Mouse (Mus musculus) midbrain, embryonic 14.5 days (tissue): ENCODE measurements at regions not wholly inside any gene's neighbourhood (a gene's known extent, or its start where the extent isn't known, plus 50 kb on each side); places are given as distances from the start of the nearest gene placed in this dataset.

Experiments used
- ATAC-seq: fragments of 200-750 bp; cut with Nextera tagmentation; 2 replicates; pipeline ENCODE4 v1.8.0; 2017; ENCODE audit warnings: moderate number of reproducible peaks, moderate library complexity; ENCODE audit not compliant: low FRiP score, low TSS enrichment
- DNase-seq: peaks from one replicate; pipeline ENCODE4 v3.0.0-alpha.2; 2015
- H3K27ac ChIP-seq: fragments of 300-500 bp; sonication (generic); replicated peaks from 2 replicates; pipeline ENCODE4 v1.5.1; 2014; ENCODE audit warnings: mild to moderate bottlenecking, low read depth, low read length, moderate library complexity
- H3K27me3 ChIP-seq: fragments of 300-500 bp; sonication (generic); 2 replicates; pipeline ENCODE4 v1.6.1; 2014; ENCODE audit warnings: low read length, control low read depth, mixed read lengths; ENCODE audit not compliant: control insufficient read depth, insufficient read depth
- H3K36me3 ChIP-seq: fragments of 300-500 bp; sonication (generic); 2 replicates; pipeline ENCODE4 v1.6.1; 2014; ENCODE audit warnings: low read length, control low read depth; ENCODE audit not compliant: control insufficient read depth, insufficient read depth
- H3K4me1 ChIP-seq: fragments of 300-500 bp; sonication (generic); 2 replicates; pipeline ENCODE4 v1.6.1; 2014; ENCODE audit warnings: mild to moderate bottlenecking, antibody characterized with exemption, low read length, control low read depth; ENCODE audit not compliant: control insufficient read depth, insufficient read depth
- H3K4me2 ChIP-seq: fragments of 300-500 bp; sonication (generic); 2 replicates; pipeline ENCODE4 v1.6.1; 2014; ENCODE audit warnings: mild to moderate bottlenecking, low read length, moderate library complexity
- H3K4me3 ChIP-seq: fragments of 300-500 bp; sonication (generic); replicated peaks from 2 replicates; pipeline ENCODE4 v1.5.1; 2014; ENCODE audit warnings: low read depth, low read length
- H3K9ac ChIP-seq: fragments of 300-500 bp; sonication (generic); replicated peaks from 2 replicates; pipeline ENCODE4 v1.6.1; 2014; ENCODE audit warnings: mild to moderate bottlenecking, low read length, moderate library complexity
- H3K9me3 ChIP-seq: fragments of 300-500 bp; sonication (generic); 2 replicates; pipeline ENCODE4 v1.6.1; 2016; ENCODE audit warnings: low read length, control low read depth, mixed read lengths; ENCODE audit not compliant: control insufficient read depth
- WGBS: fragments of 180-500 bp; shearing (Covaris S2); extraction: QIAGEN DNeasy Blood & Tissue Kit; methylation state at CpG from one replicate; pipeline ENCODE4 v1.1.7; 2014; 5-methylcytosine and 5-hydroxymethylcytosine counted together

DNA sequence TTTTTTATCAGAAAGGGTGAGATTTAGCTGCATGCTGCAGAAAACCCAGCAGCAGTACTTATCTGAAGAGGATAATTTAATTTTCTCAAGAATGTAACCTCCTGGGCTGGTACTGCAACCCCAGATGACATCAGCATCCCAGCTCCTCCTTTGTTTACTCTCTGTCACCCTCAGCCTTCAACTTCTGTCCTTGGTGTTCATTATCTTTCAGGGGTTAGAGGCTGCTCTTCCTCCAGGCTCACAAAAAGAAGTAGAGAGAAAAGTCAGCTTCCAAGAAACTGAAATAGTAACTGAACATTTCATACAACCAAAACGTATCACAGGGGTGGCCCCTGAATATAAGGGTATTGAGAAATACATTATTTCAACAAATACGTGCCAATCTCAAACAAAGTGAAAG lies 262.5 kb upstream of the Cdyl start:
- no peak for ATAC-seq
- H3K4me3 ChIP-seq = no peak overlapping the region
- 90% methylated on average over 2 of the region's 2 CpGs for WGBS

DNA sequence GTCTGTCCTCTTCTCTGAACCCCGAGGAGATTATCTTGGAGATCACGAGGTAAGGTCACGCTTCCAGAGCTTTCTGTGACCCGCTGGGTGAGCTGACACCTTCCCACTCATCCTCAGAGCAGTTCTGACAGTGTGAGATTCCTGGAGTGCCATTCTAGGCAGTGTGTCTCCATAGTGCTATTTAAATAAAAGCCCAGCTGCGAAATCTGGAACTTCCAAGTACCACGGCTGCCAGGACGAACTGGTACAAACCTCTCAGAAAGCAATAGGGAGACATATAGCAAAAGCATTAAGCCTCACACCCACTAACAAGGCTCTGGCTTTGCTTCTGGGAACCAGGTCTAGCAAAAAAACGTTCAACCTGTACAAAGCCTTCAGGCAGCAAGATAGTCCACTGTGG lies 261.4 kb upstream of the Cdyl start:
- H3K36me3 ChIP-seq = no peaks in the 10 kb centered on the region
- DNase-seq = no peak
- H3K9me3 ChIP-seq = no peaks in the 10 kb centered on the region
- 60% methylated on average over 8 of the region's 8 CpGs for WGBS
- H3K27ac ChIP-seq = no peak overlapping the region
- H3K4me1 ChIP-seq = no peaks in the 10 kb centered on the region
- ATAC-seq = no peak
- no peak overlapping the region for H3K9ac ChIP-seq
- H3K27me3 ChIP-seq = no peaks in the 10 kb centered on the region
- H3K4me2 ChIP-seq = no peak overlapping the region
- no peak overlapping the region for H3K4me3 ChIP-seq

More for the DNA sequence above, 262.5 kb upstream of the Cdyl start:
- no peaks in the 10 kb centered on the region for H3K36me3 ChIP-seq
- no peak overlapping the region for H3K9ac ChIP-seq
- no peak for DNase-seq
- H3K4me2 ChIP-seq = no peak overlapping the region
- no peak overlapping the region for H3K27ac ChIP-seq
- H3K27me3 ChIP-seq = no peaks in the 10 kb centered on the region
- H3K9me3 ChIP-seq = no peaks in the 10 kb centered on the region
- H3K4me1 ChIP-seq = no peaks in the 10 kb centered on the region

DNA sequence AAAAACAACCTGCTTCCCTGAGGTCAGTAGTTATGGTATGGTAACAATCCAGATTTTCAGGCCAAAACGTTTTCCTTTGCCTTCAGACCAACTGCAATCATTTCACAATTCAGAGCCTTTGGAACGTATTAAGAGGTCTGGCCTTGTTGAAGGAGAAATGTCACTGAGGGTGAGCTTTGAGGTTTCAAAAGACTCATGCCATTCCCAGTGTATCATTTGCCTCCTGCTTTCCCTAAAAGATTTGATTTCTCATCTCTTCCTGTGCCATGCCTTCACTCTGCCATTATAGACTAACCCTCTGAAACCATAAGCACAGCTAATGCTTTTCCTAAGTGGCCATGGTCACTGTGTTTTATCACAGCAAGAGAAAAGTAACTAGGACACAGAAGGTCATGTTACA lies 256.8 kb upstream of the Cdyl start:
- H3K36me3 ChIP-seq = no peaks in the 10 kb centered on the region
- no peak overlapping the region for H3K9ac ChIP-seq
- H3K4me2 ChIP-seq = no peak overlapping the region
- no peaks in the 10 kb centered on the region for H3K27me3 ChIP-seq
- H3K4me3 ChIP-seq = no peak overlapping the region
- H3K4me1 ChIP-seq = no peaks in the 10 kb centered on the region
- 84% methylated on average over 2 of the region's 2 CpGs for WGBS
- DNase-seq (no peak), ATAC-seq (no peak)
- H3K27ac ChIP-seq = no peak overlapping the region
- H3K9me3 ChIP-seq = no peaks in the 10 kb centered on the region

DNA sequence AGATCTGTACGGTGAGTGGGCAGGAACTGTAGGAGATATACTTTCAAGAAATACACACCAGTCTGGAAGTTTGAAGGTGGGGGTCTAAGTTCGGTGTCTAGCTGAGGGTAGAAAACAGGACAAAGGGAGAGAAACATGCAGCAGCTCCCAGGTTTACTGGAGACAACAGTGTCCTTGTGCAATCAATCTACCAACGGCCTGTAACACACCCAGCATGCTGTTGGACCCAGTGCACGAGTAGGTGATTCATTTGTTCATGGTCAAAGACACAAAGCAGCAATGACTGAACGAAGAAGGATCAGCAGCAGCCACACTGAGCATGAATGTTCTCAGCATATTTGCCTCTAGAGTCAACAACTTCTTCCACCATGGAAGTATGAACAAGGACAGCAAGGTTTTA lies 255.2 kb upstream of the Cdyl start:
- Histone ChIP-seq H3K27ac (no peak overlapping the region), H3K9me3 (no peaks in the 10 kb centered on the region), H3K4me2 (no peak overlapping the region), H3K4me1 (no peaks in the 10 kb centered on the region), H3K36me3 (no peaks in the 10 kb centered on the region), H3K9ac (no peak overlapping the region), H3K27me3 (no peaks in the 10 kb centered on the region), H3K4me3 (no peak overlapping the region)
- ATAC-seq (no peak), DNase-seq (no peak)
- 90% methylated on average over 5 of the region's 5 CpGs for WGBS

DNA sequence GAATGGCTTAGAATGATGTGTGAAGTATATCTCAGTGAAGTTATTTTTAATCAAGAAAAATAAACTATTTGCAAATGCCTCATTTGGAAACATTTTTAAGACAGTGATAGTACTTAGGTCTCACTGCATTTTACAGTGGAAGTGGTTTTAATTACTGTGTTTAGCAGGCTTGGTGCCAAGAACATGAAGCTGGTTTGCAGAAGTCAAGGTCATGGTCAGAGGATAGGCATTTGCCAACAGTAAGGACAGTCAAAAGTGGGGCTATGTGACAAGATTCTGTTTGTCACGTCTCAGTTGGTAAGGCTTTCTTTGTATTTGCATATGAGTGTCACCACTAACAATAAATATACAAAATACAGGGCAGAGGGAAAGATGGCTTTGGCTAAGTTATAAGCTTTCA lies 254.2 kb upstream of the Cdyl start:
- H3K4me3 ChIP-seq = no peak overlapping the region
- no peaks in the 10 kb centered on the region for H3K9me3 ChIP-seq
- H3K27ac ChIP-seq = no peak overlapping the region
- no peak overlapping the region for H3K4me2 ChIP-seq
- no peak for DNase-seq
- ATAC-seq = no peak
- no peaks in the 10 kb centered on the region for H3K4me1 ChIP-seq
- no peaks in the 10 kb centered on the region for H3K36me3 ChIP-seq
- 76% methylated on average over 1 of the region's 1 CpGs for WGBS
- no peaks in the 10 kb centered on the region for H3K27me3 ChIP-seq
- H3K9ac ChIP-seq = no peak overlapping the region

- Histone ChIP-seq H3K4me1 (no peaks in the 10 kb centered on the region), H3K4me2 (no peak overlapping the region), H3K9me3 (no peaks in the 10 kb centered on the region), H3K27ac (no peak overlapping the region), H3K36me3 (no peaks in the 10 kb centered on the region), H3K4me3 (no peak overlapping the region), H3K9ac (no peak overlapping the region), H3K27me3 (no peaks in the 10 kb centered on the region)
- ATAC-seq = no peak
- 93% methylated on average over 4 of the region's 4 CpGs for WGBS
- DNase-seq = no peak
Observed at GRCm38 (mm10) chr13:35417500-35417899, 242.1 kb upstream of the Cdyl start.

GRCm38 (mm10) chr13:35420076-35420475 lies 239.6 kb upstream of the Cdyl start:
- no peaks in the 10 kb centered on the region for H3K36me3 ChIP-seq
- H3K9ac ChIP-seq = no peak overlapping the region
- no peak overlapping the region for H3K27ac ChIP-seq
- H3K9me3 ChIP-seq = no peaks in the 10 kb centered on the region
- DNase-seq (no peak), ATAC-seq (no peak)
- H3K4me3 ChIP-seq = no peak overlapping the region
- H3K4me2 ChIP-seq = no peak overlapping the region
- 81% methylated on average over 3 of the region's 3 CpGs for WGBS
- no peaks in the 10 kb centered on the region for H3K4me1 ChIP-seq
- H3K27me3 ChIP-seq = no peaks in the 10 kb centered on the region

- Histone ChIP-seq H3K9me3 (no peaks in the 10 kb centered on the region), H3K9ac (no peak overlapping the region), H3K27me3 (no peaks in the 10 kb centered on the region), H3K4me1 (no peaks in the 10 kb centered on the region), H3K4me2 (no peak overlapping the region), H3K27ac (no peak overlapping the region), H3K36me3 (no peaks in the 10 kb centered on the region), H3K4me3 (no peak overlapping the region)
- ATAC-seq (no peak), DNase-seq (no peak)
- 85% methylated on average over 4 of the region's 4 CpGs for WGBS
Observed at GRCm38 (mm10) chr13:35426061-35426460, 233.6 kb upstream of the Cdyl start.

DNA sequence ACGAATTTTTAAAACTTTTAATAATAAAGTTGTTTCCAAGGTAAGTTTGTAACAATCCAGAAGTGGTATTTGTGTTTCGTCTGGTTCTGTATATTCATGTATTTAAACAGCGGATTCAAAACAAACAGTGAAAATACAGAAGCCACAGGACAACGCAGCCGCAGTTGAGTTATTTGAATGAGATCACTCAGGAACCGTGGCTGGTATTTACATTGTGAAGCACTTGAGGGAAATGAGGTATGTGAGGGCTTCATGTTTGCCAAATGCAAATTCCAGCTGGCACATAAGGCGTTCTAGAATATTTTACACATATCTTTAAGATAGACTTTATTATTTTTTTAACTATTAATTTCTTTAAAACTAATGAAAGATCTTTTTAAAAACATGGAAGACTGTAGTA lies 224.5 kb upstream of the Cdyl start:
- Histone ChIP-seq H3K9me3 (no peaks in the 10 kb centered on the region), H3K9ac (no peak overlapping the region), H3K36me3 (no peaks in the 10 kb centered on the region), H3K27ac (no peak overlapping the region), H3K27me3 (no peaks in the 10 kb centered on the region), H3K4me2 (no peak overlapping the region), H3K4me3 (no peak overlapping the region), H3K4me1 (no peaks in the 10 kb centered on the region)
- 79% methylated on average over 7 of the region's 7 CpGs for WGBS
- ATAC-seq (no peak), DNase-seq (peak; percentile 2)
